Mouse (Mus musculus): Measurements from ENCODE around the gene Pip5kl1.
A peak's percentile ranks its signal among the peaks of the same experiment; 100 is the strongest.

Gene Pip5kl1

DNA sequence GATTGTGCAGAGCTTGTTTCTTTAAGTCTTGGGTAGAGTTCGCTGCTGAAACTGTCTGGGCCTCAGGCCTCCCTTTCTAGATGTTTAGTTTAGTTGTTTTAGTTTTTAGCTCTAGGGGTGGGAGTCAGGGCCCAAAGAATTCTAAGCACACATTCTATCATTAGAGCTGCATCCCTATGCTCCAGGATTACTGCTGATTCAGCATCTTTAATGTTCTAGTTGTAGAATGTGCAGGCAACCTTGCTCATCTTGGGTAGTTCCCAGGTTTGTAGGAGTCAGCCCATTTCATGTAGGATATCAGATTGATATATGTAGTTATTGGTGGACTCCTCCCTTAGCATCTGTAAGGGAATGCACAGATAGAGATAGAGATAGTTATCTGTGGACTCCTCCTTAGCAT is 42.5 kb downstream of the Pip5kl1 start:
- DNase-seq: no peak

DNA sequence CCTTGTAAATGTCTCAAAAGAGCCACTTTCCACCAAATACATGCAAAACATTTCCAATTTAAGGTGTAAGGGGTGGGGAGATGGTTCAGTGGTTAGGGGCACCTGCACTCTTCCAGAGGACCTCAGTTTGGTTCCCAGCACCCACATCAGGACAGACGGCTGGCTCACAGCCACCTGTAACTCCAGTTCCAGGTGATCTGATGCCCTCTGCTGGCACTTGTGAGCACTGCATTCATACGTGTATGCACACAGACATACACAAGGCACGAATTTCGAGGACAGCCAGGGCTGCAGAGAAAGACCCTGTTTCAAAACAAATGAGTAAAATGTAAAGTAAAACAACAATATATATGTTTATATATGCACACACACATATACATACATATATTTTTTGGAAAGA is 43.0 kb downstream of the Pip5kl1 start:
- peak in 1 of 2 experiments; percentile 74 for DNase-seq

DNA sequence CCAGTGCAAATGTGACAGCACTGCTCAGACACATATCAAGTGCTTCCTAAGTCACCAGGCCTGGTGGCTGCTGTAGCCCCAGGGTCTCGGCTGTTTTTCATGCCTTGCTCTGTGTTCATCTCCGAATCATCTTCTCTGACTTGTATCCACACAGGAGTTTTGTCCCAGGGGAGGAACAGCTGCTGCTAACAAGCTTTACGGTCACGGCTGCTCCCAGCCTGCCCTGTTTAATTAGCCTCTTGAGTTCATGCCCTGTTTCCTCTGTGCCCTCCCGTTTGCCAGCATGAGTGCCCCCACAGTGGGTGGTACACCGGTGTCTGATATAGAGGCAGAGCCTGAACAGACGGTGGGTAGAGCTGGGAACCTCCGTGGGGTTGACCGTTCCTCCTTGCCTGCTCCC is 43.5 kb downstream of the Pip5kl1 start:
- DNase-seq: no peak

DNA sequence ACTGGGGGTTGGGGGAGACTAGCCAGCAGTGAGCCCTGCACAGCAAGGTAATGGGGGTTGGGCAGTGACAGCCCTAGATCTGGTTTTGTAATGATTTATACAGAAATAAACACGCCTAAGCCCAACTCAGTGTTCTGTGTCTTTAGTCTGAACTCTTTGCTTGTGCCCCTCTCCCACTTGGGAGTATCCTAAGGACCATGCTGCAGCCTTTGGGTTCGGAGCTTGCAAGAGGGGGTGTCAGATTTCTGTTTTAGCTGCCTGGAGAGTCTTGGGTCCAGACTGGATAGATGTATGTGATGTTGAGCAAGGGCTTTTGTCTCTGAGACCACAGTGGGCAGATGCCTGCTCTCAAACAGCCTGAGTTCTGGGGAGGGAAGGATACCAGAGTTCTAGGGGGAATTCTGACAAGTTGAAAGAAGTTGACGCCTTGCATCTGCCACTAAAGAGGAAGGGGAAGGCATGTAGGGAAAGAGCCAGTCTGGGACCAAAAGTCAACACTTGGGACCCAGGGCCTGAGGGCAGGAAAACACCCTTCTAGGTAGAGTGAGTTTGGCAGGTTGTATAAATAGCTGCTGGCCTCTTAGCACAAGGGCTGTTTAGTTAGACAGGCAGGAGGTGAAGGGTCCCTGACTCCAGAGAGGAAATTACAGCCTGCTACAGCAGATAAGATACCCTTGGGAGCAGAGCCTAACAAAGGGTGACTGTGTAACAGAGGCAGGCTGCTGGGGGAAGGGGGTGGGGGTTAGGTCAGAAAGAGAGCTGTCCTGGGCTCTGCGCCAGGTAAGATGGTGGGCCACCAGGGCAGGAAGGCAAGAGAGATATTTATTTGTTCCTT is 46.3 kb downstream of the Pip5kl1 start:
- no peak for DNase-seq

DNA sequence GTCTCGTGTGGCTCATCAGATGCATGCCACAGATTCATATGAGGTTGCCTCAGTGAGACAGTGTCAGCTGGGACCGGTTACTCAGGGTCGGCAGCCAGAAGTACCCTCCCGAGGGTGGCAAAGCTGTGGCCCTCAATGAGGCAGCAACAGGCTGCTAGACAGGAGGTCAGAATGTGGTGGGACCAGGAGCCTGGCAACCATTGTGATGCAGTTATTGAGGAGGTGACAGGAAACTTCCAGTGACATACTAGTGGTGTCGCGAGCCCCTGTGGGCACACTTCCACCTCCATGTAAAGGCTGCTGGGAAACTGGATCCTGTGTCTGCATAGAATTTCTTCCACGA is 46.9 kb downstream of the Pip5kl1 start, which contains the start of gene Ak1:
Gene Ak1 (plus strand): TSS at position 242 of the 343 bp plus-strand sequence.
- no peak for DNase-seq

DNA sequence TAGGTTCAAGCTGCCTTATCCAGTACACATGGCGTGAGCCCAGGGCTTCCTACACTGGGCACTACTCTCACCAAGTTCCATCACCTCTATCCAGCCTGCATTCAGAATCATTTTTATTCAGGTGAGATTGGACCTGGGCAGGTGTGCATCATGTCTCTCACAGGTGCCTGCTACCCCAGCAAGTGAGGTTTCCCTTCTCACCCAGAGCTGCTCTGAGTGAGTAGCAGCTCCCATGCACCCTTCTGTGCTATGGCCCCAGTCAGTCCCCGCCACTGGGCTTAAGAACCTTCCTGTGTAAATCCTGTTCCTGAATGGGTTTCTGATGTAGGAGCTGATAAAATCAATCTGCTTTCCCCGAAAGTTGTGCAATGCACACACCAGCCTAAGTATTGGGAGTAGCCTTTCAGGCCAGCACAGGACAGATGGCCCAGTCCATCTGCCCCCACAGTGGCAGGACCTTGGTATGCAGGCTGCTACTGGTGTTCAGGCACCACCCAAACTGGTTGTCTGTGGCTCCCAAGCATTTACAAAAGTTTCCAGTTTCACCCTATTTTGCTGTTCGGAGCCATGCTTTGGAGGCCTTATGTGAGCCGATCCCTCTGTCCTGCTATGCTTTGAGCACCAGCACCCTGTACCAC is 49.6 kb downstream of the Pip5kl1 start:
- no peak for DNase-seq

DNA sequence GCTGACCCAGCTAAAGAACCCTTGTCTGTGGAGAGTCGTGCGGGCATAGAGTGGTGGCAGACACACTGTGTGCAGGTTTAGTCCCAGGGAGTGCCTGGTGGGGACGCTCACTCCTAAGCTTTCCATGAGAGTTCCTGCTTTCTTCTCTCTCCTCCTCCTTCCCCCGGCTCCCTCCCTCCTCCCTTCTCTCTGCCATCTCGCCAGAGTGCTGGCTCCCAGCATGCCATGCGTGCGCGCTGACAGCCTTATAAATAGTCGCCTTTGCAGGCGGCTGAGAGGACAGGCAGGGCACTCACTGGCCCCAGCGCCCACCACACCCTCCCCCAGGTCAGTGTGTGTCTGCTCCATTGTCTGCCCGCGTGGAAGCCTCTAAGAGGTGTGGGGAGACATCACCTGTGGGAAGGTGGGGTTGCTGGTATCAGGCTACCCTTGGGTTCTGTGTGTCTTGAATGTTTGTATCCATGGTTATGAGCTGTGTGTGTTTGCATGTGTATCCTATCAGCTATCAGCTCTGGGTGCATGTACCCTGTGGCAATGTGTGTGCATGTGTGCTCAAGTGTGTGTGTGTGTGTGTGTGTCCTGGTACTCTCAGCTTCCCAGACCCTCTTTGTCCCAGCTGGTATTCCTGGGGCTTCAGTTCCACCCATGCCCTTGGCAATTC is 50.7 kb downstream of the Pip5kl1 start:
- DNase-seq: peak; percentile 86 to 87

DNA sequence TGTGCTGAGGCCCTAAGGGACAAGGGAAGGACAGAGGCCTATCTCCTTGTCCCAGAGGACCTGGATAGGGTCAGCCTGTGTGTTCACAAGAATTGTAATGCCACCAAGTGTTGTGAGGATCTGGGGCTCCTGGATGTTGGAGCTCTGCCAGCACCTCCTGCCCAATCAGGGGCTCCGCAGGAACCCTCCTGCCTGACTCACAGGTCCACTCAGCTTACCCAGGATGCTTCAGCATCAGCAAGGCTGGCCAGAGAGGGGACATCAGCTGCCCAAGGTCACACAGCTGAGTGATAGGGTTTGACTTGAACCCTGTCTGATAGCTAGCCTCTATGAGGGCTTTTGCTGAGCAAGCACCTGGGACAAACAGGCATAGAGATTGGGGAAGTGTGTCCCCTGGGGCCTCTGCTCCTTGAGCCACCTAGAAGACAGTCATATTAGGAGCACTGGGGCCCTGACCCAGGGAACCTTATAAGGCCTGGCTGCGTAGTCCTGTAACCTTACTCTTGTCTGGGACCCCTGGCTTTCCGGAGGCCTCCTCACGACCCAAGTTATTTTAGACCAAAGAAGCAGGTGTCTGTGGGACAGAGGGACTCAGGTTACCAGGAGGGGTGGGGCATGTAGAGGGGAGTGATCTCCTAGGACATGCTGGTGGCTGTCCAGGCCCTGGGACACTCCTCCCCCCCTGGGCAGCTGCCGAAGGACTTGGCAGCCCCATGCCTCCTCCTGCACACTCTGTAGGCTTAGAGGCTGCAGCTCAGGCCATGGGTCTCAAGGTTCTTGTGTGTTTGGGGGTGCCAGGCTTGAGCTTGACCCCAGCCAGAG is 51.5 kb downstream of the Pip5kl1 start:
- peak; percentile 68 to 77 for DNase-seq

DNA sequence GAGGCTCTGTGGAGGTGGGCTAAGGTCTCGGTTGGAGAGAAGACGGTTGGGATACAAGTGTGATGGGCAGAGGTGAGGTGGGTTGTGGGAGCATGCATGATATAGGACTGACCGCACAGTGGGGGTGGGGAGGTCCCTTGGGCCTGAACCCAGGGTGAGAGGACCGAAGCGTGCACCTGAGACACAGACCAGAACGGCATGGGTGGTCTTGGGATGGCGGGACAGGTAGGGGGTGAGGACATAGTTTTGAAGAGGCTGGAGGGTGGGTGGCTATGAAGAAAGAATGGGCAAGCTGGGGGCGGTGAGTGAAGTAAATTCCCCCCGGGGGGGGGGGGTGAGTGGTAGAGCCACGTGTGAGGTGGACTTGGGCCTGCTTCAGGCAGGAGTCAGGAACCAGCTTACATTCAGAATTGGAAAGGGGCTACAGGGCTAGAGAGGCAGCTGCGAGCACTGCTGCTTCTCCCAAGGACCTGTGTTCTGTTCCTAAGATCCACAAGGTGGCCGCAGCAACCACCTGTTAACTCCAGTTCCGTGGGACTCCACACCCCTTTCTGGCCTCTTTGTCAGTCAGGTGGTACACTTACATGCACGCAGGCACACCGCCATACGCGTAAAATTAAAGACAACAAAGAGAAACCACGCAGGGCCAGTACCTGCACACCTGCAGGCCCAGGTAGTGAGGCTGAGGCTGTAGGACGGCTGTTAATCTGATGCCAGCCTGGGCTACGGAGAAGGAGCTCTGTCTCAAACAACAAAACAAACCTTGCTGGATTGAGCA is 52.9 kb downstream of the Pip5kl1 start:
- DNase-seq: no peak

DNA sequence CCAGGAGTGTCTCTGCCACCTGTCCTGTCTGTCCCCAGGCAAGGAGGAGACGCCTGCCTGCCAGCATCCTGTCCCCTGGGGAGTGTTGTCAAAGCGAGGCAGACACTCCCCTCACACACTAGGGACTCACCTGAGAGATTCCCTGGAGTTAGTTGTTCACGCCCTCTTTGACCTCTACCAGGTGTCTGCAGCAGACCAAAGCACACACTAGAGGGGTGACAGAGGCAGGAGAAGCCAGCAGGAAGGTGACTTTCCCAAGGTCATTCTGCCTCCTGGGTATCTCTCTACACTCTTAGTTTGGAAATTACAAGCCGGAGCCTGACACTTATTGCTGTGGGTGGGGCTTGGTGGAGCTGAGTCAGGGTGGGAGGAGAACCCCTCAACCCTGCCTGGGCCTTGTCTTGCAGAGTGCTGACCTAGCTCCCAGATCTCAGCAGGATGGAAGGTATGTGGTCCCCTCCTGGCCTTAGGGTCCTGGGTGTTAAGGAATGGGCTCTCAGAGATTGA is 53.5 kb downstream of the Pip5kl1 start:
- no peak for DNase-seq

DNA sequence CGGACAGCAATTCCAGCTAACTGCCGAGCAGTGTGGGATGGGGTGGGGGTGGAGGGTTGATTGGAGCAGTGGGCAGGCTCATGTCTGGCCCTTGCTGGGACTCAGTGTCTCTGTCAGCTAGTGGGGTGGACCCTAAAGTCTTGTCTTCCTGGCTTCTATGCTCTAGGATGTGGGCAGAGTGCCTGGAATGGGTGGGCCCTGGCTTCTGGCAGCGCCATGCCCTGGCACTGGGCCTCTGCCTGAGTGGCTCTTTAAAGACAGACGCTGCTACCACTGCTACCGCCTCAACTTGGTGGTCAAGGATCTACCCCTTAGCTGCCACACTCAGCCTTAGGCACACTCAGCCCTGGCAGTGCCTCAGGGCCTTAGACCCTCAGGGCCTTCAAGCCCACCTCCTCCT is 54.1 kb downstream of the Pip5kl1 start:
- DNase-seq: peak; percentile 82 to 88

DNA sequence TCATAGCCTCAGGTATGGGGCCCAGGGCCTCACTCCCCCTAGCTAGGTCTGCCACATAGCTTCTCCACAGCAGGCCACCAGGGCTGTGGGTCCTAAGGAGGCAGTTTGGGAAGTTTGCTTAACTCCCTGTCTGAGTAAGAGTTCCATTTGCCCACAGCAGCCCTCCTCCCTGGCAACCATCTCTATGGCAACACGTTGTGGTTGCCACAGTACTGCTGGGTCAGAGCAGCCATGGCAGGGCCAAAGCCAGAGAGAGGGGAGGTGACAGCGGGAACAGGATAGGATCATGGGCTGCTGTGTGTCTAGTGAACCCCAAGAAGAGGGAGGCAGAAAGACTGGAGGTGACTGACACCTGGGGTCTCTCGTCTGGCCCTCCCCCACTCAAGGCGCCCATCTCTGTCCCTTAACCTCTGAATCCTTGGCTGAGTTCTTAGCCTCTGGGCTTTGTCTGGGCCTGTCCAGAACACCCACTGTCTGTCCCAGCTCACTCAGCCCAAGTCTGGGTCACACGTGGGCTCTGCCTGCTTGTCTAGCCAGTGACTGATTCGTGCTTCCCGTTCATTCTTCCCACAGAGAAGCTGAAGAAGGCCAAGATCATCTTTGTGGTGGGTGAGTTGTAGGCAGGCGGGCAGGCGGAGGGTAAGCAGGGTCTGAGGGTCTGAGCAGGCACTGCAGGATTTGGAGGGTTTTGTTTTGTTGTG is 54.8 kb downstream of the Pip5kl1 start:
- peak; percentile 41 to 63 for DNase-seq

DNA sequence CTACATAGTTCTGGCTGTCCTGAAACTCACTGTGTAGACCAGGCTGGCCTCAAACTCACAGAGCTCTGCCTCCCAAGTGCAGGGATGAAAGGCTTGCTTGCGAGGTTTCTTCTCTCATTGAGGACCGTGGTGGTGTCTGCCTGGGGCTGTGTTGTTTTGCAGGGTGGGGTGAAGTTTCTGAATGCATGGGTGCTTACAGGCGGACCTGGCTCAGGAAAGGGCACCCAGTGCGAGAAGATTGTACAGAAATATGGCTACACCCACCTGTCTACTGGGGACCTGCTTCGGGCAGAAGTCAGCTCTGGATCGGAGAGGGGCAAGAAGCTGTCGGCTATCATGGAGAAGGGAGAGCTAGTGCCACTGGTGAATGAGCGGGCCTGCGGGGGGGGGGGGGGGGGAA is 55.4 kb downstream of the Pip5kl1 start:
- DNase-seq: no peak

DNA sequence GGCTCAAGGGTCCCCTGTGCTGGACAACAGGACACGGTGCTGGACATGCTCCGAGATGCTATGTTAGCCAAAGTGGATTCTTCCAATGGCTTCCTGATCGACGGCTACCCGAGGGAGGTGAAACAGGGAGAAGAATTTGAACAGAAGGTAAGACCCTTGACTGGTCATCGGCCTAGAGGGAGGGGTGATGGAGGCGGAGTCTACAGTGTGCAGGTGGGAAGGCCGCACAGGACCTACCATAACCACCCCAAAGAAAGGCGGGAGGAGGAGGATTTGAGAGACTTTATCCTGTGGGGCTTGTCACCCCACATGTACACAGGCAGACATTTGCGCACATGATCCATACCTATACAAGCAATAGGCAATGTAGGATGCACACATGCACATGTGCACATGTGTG is 56.4 kb downstream of the Pip5kl1 start:
- DNase-seq: no peak

DNA sequence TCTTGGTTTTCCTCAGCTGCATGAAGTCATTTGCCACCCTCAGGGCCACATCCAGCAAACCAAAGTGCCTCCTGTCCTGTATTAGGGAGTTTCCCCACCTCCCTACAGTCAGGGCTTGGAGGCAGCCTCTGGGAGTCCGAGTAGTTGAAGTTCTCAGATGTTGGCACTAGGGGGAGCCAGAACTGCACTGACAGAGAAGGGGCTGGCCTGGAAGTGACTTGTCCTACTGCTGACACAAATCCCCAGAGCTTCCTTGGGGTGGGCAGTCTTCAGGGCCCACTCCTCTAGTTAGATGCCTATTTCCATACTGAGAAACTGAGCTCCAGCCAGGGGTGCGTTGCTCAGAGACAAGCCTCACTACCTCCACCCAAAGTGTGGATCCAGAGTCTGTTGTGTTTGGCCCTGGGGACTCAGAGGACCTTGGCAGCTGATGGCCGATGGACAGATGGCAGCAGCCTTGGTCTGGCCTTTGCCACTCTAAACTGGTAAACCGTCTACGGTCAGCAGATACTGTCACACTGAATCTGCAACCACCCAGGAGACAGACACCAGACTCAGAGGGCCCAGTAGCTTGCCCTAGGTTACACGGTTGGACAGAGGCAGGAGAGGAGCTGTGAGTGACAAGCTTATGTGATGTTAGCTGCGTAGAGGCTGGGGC is 57.3 kb downstream of the Pip5kl1 start:
- peak; percentile 87 to 89 for DNase-seq
